Mouse (Mus musculus): Measurements from ENCODE around the gene Slamf9. TPM values are rescaled to one million over a fixed set of nuclear protein-coding genes. Genes with fewer than 3 reads are reported as not detected.

Slamf9 gene
- total and polyA plus RNA-seq, 3 experiments: 28.3 to 32.6 (median 30.9) TPM

- in situ Hi-C loops (cut with MboI; ENCODE audit: low pct_ligation_motif_present, low pct_unique_long_range_greater_than_20kb, low sequenced_read_pairs): no loop called here
Observed at GRCm38 (mm10) chr1:172500451-172501370, 25.6 kb downstream of the Slamf9 start.

More at GRCm38 (mm10) chr1:172500451-172501370, 25.6 kb downstream of the Slamf9 start:
- DNase-seq (ENCODE audit: extremely low read depth): peak; percentile 73
- Histone ChIP-seq H3K4me3 (replicated peaks in 1 of 3; ENCODE audit: low read depth in 2 of 3, low read length in 2 of 3, poor library complexity in 1 of 3) (peak overlapping the region; percentile 88 to 98 (median 90)), H3K36me3 (replicated peaks in 1 of 2; ENCODE audit: control insufficient read depth in 1 of 2, insufficient read depth in 1 of 2, low read length in 1 of 2) (peaks cover 16 to 65% of the 10 kb centered on the region in 2 experiments), H3K9me3 (replicated peaks; ENCODE audit: low read length) (no peaks in the 10 kb centered on the region), H3K27me3 (replicated peaks) (no peaks in the 10 kb centered on the region), H3K4me2 (ENCODE audit: insufficient read depth, low read depth, poor library complexity, severe bottlenecking) (peak overlapping the region; percentile 92), H3K4me1 (ENCODE audit: control insufficient read depth in 1 of 2, insufficient read depth in 2 of 2) (peaks cover 22 to 45% of the 10 kb centered on the region in 2 experiments), H3K9ac (ENCODE audit: insufficient read depth, low read depth) (peak overlapping the region; percentile 83), H3K79me2 (replicated peaks; ENCODE audit: control insufficient read depth, extremely low read depth, insufficient read depth, poor library complexity, severe bottlenecking) (peaks cover 47% of the 10 kb centered on the region), H3K27ac (ENCODE audit: insufficient read depth, low read depth) (peak overlapping the region; percentile 72)
- TF ChIP-seq ZC3H11A (IDR thresholded peaks at IDR 0.05; ENCODE audit: low read depth, low read length): no peak
- TF ChIP-seq TBP (conservative IDR thresholded peaks at IDR 0.05; ENCODE audit: low read depth, low read length): no peak
- no peak for TF ChIP-seq GABPA (IDR thresholded peaks at IDR 0.05; ENCODE audit: insufficient replicate concordance, low read depth, low read length)
- no peak; the same call in 1 of the 2 replicates for TF ChIP-seq ZMIZ1 (IDR thresholded peaks at IDR 0.05; ENCODE audit: low read depth, low read length)
- no peak for TF ChIP-seq USF1 (IDR thresholded peaks at IDR 0.05; ENCODE audit: low read depth, low read length)
- peak; percentile 34 for TF ChIP-seq IRF4 (IDR thresholded peaks at IDR 0.05; ENCODE audit: low read depth, low read length)
- TF ChIP-seq PAX5 (IDR thresholded peaks at IDR 0.05; ENCODE audit: low read length): no peak
- peak; percentile 28; the same call in 1 of the 2 replicates for TF ChIP-seq NELFE (IDR thresholded peaks at IDR 0.05; ENCODE audit: low read depth, low read length)
- 0 out of 2 replicates have a peak, but pooled peaks have one; percentile 14 for TF ChIP-seq HCFC1 (IDR thresholded peaks at IDR 0.05; ENCODE audit: low read depth, low read length)
- no peak for TF ChIP-seq E2F4 (IDR thresholded peaks at IDR 0.05; ENCODE audit: insufficient replicate concordance, low read depth, low read length)
- TF ChIP-seq CTCF (conservative IDR thresholded peaks at IDR 0.05 in 1 of 2, IDR thresholded peaks at IDR 0.05 in 1 of 2; ENCODE audit: low read depth in 2 of 2, low read length in 2 of 2): no peak
- TF ChIP-seq MYC (IDR thresholded peaks at IDR 0.05; ENCODE audit: low read depth, low read length): peak; percentile 88
- no peak for TF ChIP-seq ZKSCAN1 (IDR thresholded peaks at IDR 0.05; ENCODE audit: borderline replicate concordance, low read depth, low read length)
- TF ChIP-seq ETS1 (conservative IDR thresholded peaks at IDR 0.05; ENCODE audit: low read depth, low read length): no peak; the same call in 1 of the 2 replicates
- TF ChIP-seq BHLHE40 (IDR thresholded peaks at IDR 0.05; ENCODE audit: low read depth, low read length): peak; percentile 67
- 0 out of 2 replicates have a peak, but pooled peaks have one; percentile 1 for TF ChIP-seq SMC3 (IDR thresholded peaks at IDR 0.05; ENCODE audit: low read depth, low read length)
- TF ChIP-seq TCF12 (IDR thresholded peaks at IDR 0.05; ENCODE audit: low read depth, low read length): peak; percentile 28; the same call in 1 of the 2 replicates
- no peak for TF ChIP-seq USF2 (conservative IDR thresholded peaks at IDR 0.05; ENCODE audit: low read depth, low read length)
- peak; percentile 88 for TF ChIP-seq MAX (IDR thresholded peaks at IDR 0.05; ENCODE audit: low read length)
- TF ChIP-seq POLR2AphosphoS2 (IDR thresholded peaks at IDR 0.05; ENCODE audit: low read depth, low read length): no peak
- peak; percentile 71 for TF ChIP-seq ELF1 (IDR thresholded peaks at IDR 0.05; ENCODE audit: low read depth, low read length)
- TF ChIP-seq KAT2A (IDR thresholded peaks at IDR 0.05; ENCODE audit: insufficient replicate concordance, low read length): no peak
- TF ChIP-seq EP300 (IDR thresholded peaks at IDR 0.05; ENCODE audit: low read length): no peak
- peak; percentile 21; the same call in 1 of the 2 replicates for TF ChIP-seq CHD2 (IDR thresholded peaks at IDR 0.05; ENCODE audit: low read length)
- no peak for TF ChIP-seq ZNF384 (IDR thresholded peaks at IDR 0.05; ENCODE audit: low read depth, low read length)
- TF ChIP-seq JUN (IDR thresholded peaks at IDR 0.05; ENCODE audit: insufficient read depth, low read depth, low read length): no peak
- no peak; the same call in 1 of the 2 replicates for TF ChIP-seq CHD1 (IDR thresholded peaks at IDR 0.05; ENCODE audit: low read depth, low read length)
- TF ChIP-seq POLR2A (IDR thresholded peaks at IDR 0.05; ENCODE audit: low read depth, low read length): no peak
- TF ChIP-seq MAZ (IDR thresholded peaks at IDR 0.05; ENCODE audit: low read depth, low read length): no peak
- 0 out of 2 replicates have a peak, but pooled peaks have one; percentile 15 for TF ChIP-seq RCOR1 (conservative IDR thresholded peaks at IDR 0.05; ENCODE audit: low read depth, low read length)
- peak; percentile 33; the same call in 1 of the 2 replicates for TF ChIP-seq SIN3A (IDR thresholded peaks at IDR 0.05; ENCODE audit: low read length)
- TF ChIP-seq MEF2A (IDR thresholded peaks at IDR 0.05; ENCODE audit: borderline replicate concordance, low read depth, low read length): no peak
- TF ChIP-seq MXI1 (IDR thresholded peaks at IDR 0.05; ENCODE audit: low read depth, low read length): peak; percentile 75
- TF ChIP-seq RAD21 (IDR thresholded peaks at IDR 0.05; ENCODE audit: low read depth, low read length): no peak
- TF ChIP-seq MAFK (IDR thresholded peaks at IDR 0.05; ENCODE audit: insufficient replicate concordance, low read length): no peak
- TF ChIP-seq NRF1 (IDR thresholded peaks at IDR 0.05; ENCODE audit: low read depth, low read length): 0 out of 2 replicates have a peak, but pooled peaks have one; percentile 8
- TF ChIP-seq UBTF (IDR thresholded peaks at IDR 0.05; ENCODE audit: low read depth, low read length): no peak
- no peak for TF ChIP-seq JUND (conservative IDR thresholded peaks at IDR 0.05; ENCODE audit: low read depth, low read length)
- dilution Hi-C loops (cut with MboI; ENCODE audit: extremely low pct_ligation_motif_present, extremely low pct_unique_long_range_greater_than_20kb, low sequenced_read_pairs): no loop called here
